Mouse (Mus musculus): ENCODE measurements around the gene Arhgap42. TPM values are rescaled to one million over a fixed set of nuclear protein-coding genes. Genes with fewer than 3 reads are reported as not detected.

The Arhgap42 gene
- polyA plus RNA-seq, 1 experiment from 2014 or later, result 23.9 TPM

DNA sequence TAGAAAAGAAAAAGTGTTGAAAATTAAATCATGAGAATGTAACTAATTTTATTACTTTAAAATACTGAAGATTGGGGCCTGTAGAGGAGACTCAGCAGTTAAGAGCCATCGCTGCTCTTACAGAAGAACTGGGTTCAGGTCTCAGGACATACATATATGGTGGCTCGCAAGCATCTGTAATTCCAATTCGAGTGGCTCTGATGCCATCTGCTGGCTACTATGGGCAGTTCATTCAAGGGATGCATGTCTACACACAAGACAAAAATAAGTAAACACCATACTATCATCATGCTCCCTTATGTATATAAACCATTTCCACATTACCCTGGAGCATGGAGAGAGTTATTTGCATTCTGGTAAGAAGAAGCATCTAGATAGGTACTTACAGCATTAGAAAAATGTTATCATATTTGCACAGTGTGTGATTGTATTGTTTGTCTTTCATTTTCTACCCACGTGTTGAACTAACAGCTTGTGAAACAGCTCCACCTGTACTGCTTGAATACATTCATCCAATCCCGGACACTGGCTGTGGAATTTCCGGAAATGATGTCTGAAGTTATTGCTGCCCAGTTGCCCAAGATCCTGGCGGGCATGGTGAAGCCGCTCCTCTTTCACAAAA lies 274.3 kb downstream of the Arhgap42 start:
- ATAC-seq (ENCODE audit: low FRiP score), result no peak
- H3K9me3 ChIP-seq, result no peaks in the 10 kb centered on the region
- no peak overlapping the region for H3K9ac ChIP-seq
- H3K4me2 ChIP-seq, result no peak overlapping the region
- H3K27ac ChIP-seq, result no peak overlapping the region
- WGBS, result 66% methylated on average over 8 of the region's 8 CpGs
- H3K4me3 ChIP-seq, result no peak overlapping the region
- no peaks in the 10 kb centered on the region for H3K27me3 ChIP-seq
- H3K36me3 ChIP-seq, result peaks cover 7% of the 10 kb centered on the region; the same call in 1 of the 2 replicates
- no peaks in the 10 kb centered on the region for H3K4me1 ChIP-seq (replicated peaks)

DNA sequence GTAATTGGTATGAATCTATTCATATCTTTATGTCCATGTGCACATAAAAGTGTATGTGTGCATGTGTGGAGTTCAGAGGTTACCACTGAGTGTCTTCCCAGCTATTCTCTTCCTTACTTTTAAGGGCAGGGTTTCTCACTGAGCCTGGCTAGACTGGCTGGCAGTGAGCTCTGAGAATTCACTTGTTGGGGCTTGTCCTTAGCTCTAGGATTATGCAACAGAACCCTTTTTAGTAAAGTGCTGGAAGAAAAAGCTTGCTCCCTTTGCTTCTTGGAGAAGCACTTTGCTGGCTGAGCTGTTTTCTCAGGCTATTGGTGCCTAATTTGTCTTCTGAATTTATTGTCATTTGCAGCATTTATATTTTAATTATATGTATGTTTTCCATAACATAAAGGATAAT lies 285.6 kb downstream of the Arhgap42 start:
- H3K27me3 ChIP-seq, result no peaks in the 10 kb centered on the region
- no peaks in the 10 kb centered on the region for H3K36me3 ChIP-seq
- H3K27ac ChIP-seq, result no peak overlapping the region
- no peak for ATAC-seq (ENCODE audit: low FRiP score)
- no peaks in the 10 kb centered on the region for H3K9me3 ChIP-seq
- no peak overlapping the region for H3K4me3 ChIP-seq
- H3K9ac ChIP-seq, result no peak overlapping the region
- H3K4me1 ChIP-seq (replicated peaks), result no peaks in the 10 kb centered on the region
- H3K4me2 ChIP-seq, result no peak overlapping the region
